Mouse (Mus musculus) adrenal gland, adult 2 months (tissue): ENCODE data around the gene Fam189a2. TPM values are rescaled to one million over a fixed set of nuclear protein-coding genes. Genes with fewer than 3 reads are reported as not detected.

Experiments used
- DNase-seq: peaks from one replicate; pipeline ENCODE4 v3.0.0; 2021
- polyA plus RNA-seq: library from polyadenylated mRNA; depleted of rRNA; stranded (reverse); fragments of >200 nt; gene quantifications from 2 replicates; pipeline ENCODE4 v1.2.3, GENCODE M21; 2012
- total RNA-seq, 2 experiments: library from RNA; stranded (reverse); gene quantifications; 2 replicates each; pipeline ENCODE4 v1.2.3; 2021

Fam189a2 gene
- total and polyA plus RNA-seq, 3 experiments: 5.4 to 13.3 (median 6.5) TPM

- peak; percentile 43 for DNase-seq
Measured at GRCm38 (mm10) chr19:23972881-23973649, 57.8 kb downstream of the Fam189a2 start.

GRCm38 (mm10) chr19:23971391-23971790, 59.4 kb downstream of the Fam189a2 start:
- peak; percentile 87 for DNase-seq

- DNase-seq: no peak
Measured at GRCm38 (mm10) chr19:23970374-23970773, 60.4 kb downstream of the Fam189a2 start.

GRCm38 (mm10) chr19:23968862-23969225, 62.0 kb downstream of the Fam189a2 start:
- DNase-seq: no peak

- no peak for DNase-seq
Measured at GRCm38 (mm10) chr19:23968125-23968861, 62.5 kb downstream of the Fam189a2 start.

GRCm38 (mm10) chr19:23967156-23967555, 63.7 kb downstream of the Fam189a2 start:
- peak; percentile 79 for DNase-seq

- peak; percentile 37 for DNase-seq
Measured at GRCm38 (mm10) chr19:23966376-23966775, 64.4 kb downstream of the Fam189a2 start.

- no peak for DNase-seq
Measured at GRCm38 (mm10) chr19:23964401-23964910, 66.4 kb downstream of the Fam189a2 start.

GRCm38 (mm10) chr19:23961516-23961915, 69.3 kb downstream of the Fam189a2 start:
- peak; percentile 67 for DNase-seq

GRCm38 (mm10) chr19:23960831-23961447, 69.9 kb downstream of the Fam189a2 start:
- DNase-seq: no peak

GRCm38 (mm10) chr19:23960275-23960674, 70.5 kb downstream of the Fam189a2 start:
- peak; percentile 21 for DNase-seq

GRCm38 (mm10) chr19:23959870-23960269, 70.9 kb downstream of the Fam189a2 start:
- DNase-seq: peak; percentile 4

GRCm38 (mm10) chr19:23958925-23959324, 71.9 kb downstream of the Fam189a2 start:
- no peak for DNase-seq

- no peak for DNase-seq
Measured at GRCm38 (mm10) chr19:23957563-23957962, 73.3 kb downstream of the Fam189a2 start.

- peak; percentile 23 for DNase-seq
Measured at GRCm38 (mm10) chr19:23956299-23956975, 74.4 kb downstream of the Fam189a2 start.

- DNase-seq: no peak
Measured at GRCm38 (mm10) chr19:23955461-23955860, 75.4 kb downstream of the Fam189a2 start.

- DNase-seq: no peak
Measured at GRCm38 (mm10) chr19:23948301-23949000, 82.4 kb downstream of the Fam189a2 start.

- no peak for DNase-seq
Measured at GRCm38 (mm10) chr19:23947871-23948270, 82.9 kb downstream of the Fam189a2 start.

- no peak for DNase-seq
Measured at GRCm38 (mm10) chr19:23946751-23947150, 84.1 kb downstream of the Fam189a2 start.

- no peak for DNase-seq
Measured at GRCm38 (mm10) chr19:23946026-23946685, 84.7 kb downstream of the Fam189a2 start.

GRCm38 (mm10) chr19:23942886-23943285, 87.9 kb downstream of the Fam189a2 start:
- DNase-seq: no peak
